Mouse (Mus musculus) midbrain, embryonic 10.5 days (tissue): ENCODE measurements around the gene Tmem170b. TPM values are rescaled to one million over a fixed set of nuclear protein-coding genes. Genes with fewer than 3 reads are reported as not detected.

Experiments
- DNase-seq: peaks from one replicate; pipeline ENCODE4 v3.0.0-alpha.2; 2017; ENCODE audit warnings: low spot score
- H3K27ac ChIP-seq: fragments of 300-500 bp; sonication (generic); replicated peaks from 2 replicates; pipeline ENCODE4 v1.5.1; 2016; ENCODE audit warnings: mild to moderate bottlenecking
- H3K27me3 ChIP-seq: fragments of 300-500 bp; sonication (generic); 2 replicates; pipeline ENCODE4 v1.6.1; 2016; ENCODE audit warnings: low read depth, mild to moderate bottlenecking; ENCODE audit not compliant: poor library complexity, severe bottlenecking
- H3K36me3 ChIP-seq: fragments of 300-500 bp; sonication (generic); 2 replicates; pipeline ENCODE4 v1.6.1; 2016; ENCODE audit warnings: mild to moderate bottlenecking, moderate library complexity
- H3K4me1 ChIP-seq: fragments of 300-500 bp; sonication (generic); 2 replicates; pipeline ENCODE4 v1.6.1; 2016
- H3K4me3 ChIP-seq: fragments of 300-500 bp; sonication (generic); 2 replicates; pipeline ENCODE4 v1.5.1; 2016; ENCODE audit warnings: mild to moderate bottlenecking, moderate library complexity
- H3K9me3 ChIP-seq: fragments of 300-500 bp; sonication (generic); replicated peaks from 2 replicates; pipeline ENCODE4 v1.6.1; 2016; ENCODE audit warnings: mild to moderate bottlenecking
- WGBS: fragments of 180-500 bp; shearing (Covaris S2); methylation state at CpG from one replicate; pipeline ENCODE4 v1.1.7; 2016; 5-methylcytosine and 5-hydroxymethylcytosine counted together
- polyA plus RNA-seq: library from polyadenylated mRNA; unstranded; fragments of >200 nt; fragmentation: Nextera tagmentation; extraction: Ambion mirVana; gene quantifications from 2 replicates; pipeline ENCODE4 v1.2.1, GENCODE M21; 2016

Tmem170b gene
- polyA plus RNA-seq, 1 experiment from 2014 or later = 13.4 TPM

DNA sequence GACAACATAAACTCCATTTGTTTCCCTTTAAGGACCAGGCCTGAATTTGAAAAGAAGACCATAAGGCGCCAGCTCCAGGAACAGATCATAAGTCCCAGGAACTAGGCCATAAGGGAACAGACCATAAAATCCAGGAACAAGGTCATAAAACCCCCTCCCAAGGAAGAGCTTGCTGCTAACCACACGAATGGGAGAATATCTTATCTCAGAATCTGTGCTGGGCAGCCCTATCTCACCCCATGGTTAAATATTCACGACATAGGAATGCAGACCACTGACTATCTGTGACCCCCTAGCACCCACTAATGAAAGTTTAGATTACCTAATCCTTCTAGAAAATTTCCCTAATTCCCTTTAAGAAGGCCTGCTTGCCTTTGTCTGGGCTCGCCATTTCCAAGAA is 20.8 kb upstream of the Tmem170b start:
- WGBS = 94% methylated on average over 4 of the region's 4 CpGs
- DNase-seq = no peak
- Histone ChIP-seq H3K9me3 (no peaks in the 10 kb centered on the region), H3K4me3 (no peak overlapping the region), H3K4me1 (peaks cover 4% of the 10 kb centered on the region; the same call in 1 of the 2 replicates), H3K27ac (no peak overlapping the region), H3K27me3 (no peaks in the 10 kb centered on the region), H3K36me3 (no peaks in the 10 kb centered on the region)

DNA sequence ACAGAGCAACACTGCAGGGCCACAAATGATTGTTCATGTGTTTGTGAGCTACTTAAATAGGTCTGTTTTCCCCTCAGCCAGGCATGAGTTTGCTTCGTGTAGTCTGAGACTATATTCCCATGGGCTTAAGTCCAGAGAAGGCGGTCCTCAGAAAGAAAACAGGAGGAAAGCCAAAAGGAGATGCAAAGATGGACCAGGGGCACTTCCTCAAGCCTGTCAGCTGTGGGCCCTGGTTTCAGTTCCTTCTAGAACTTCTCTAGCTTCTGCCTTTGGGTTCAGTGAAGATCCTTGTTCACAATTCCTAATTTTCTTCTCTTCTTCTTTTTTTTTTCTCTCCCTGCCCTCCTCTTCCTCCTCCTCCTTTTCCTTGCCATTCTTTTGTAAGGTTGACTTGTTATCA is 9.0 kb upstream of the Tmem170b start:
- 77% methylated on average over 2 of the region's 2 CpGs for WGBS
- H3K36me3 ChIP-seq = no peaks in the 10 kb centered on the region
- no peak overlapping the region for H3K4me3 ChIP-seq
- no peaks in the 10 kb centered on the region for H3K9me3 ChIP-seq
- H3K27me3 ChIP-seq = peaks cover 2% of the 10 kb centered on the region
- H3K27ac ChIP-seq = no peak overlapping the region
- no peaks in the 10 kb centered on the region for H3K4me1 ChIP-seq
- DNase-seq = no peak

DNA sequence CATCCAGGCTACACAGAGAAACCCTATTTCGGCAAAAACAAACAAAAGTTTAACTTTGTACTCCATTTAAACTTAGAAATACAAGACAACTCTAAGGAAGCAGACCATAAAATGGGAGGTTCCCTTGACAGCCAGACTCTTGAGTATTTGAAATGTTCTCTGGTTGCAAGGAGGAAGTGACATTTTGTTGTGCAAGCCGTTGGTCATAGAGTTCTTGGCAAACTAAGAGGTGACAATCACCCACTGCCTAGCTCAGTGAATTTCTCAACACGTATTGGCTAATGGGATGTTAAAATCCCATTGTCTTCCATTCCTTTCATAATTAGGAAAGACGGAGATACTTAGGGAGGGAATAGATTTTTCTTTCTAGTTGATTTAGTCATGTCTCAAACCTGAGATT is 5.7 kb upstream of the Tmem170b start:
- no peak overlapping the region for H3K27ac ChIP-seq
- WGBS = 81% methylated on average over 4 of the region's 4 CpGs

DNA sequence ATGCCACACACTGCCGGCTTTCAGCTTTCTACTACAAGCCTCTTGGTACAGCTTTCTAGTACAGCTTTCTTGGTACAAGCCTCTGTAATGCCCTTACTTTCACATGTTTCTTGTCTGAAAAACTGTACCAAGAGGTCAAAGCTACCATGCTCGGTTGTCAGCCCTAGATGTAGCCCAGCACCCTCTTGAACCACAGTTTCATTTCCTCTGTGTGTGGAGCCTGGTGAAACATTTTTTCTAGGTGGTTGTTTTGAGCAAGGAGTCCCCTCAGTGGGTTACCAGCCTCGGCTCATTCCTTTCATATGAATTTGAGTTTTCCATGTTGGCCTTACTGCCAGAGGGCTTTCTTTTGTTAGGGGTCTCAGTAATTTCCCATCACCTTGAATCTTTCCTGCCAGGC is 4.7 kb upstream of the Tmem170b start:
- WGBS = 79% methylated on average over 3 of the region's 3 CpGs

More for the DNA sequence above, 5.7 kb upstream of the Tmem170b start:
- no peak overlapping the region for H3K4me3 ChIP-seq
- H3K9me3 ChIP-seq = no peaks in the 10 kb centered on the region
- no peaks in the 10 kb centered on the region for H3K36me3 ChIP-seq
- no peak for DNase-seq
- H3K4me1 ChIP-seq = peaks cover 4% of the 10 kb centered on the region; the same call in 1 of the 2 replicates
- peaks cover 13% of the 10 kb centered on the region for H3K27me3 ChIP-seq

DNA sequence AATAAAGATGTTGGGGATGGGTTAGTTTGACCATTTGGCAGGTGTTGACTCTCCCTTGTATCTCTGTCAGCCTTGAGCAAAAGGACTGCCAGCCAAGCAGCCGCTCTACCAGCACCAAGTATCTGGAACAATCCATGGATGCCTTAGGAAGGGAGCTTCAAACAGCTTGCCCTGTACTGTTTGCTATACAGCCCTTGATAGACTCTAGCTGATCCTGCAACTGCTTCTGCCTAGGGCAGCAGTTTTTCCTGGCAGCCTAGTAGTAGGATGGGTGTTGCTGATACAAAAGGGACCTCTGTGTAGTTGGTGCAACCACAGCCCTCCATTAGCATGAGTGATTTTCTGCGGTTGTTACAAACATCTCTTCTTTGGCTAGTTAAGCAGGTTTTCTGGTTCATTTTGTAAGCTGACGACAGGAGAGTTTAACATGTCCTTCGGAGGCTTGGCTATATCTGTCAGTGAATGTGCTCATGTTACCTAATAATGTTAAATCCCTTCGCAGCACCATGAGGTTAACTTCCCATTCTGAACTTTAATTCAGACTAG is 1.7 kb upstream of the Tmem170b start:
- Histone ChIP-seq H3K27ac (no peak overlapping the region), H3K4me3 (no peak overlapping the region), H3K36me3 (no peaks in the 10 kb centered on the region), H3K27me3 (peaks cover 13% of the 10 kb centered on the region), H3K4me1 (peaks cover 27% of the 10 kb centered on the region), H3K9me3 (no peaks in the 10 kb centered on the region)
- DNase-seq = no peak
- WGBS = 87% methylated on average over 5 of the region's 5 CpGs

More for the DNA sequence above, 4.7 kb upstream of the Tmem170b start:
- Histone ChIP-seq H3K9me3 (no peaks in the 10 kb centered on the region), H3K4me1 (peaks cover 7% of the 10 kb centered on the region; the same call in 1 of the 2 replicates), H3K27ac (no peak overlapping the region), H3K4me3 (no peak overlapping the region), H3K27me3 (peaks cover 13% of the 10 kb centered on the region), H3K36me3 (no peaks in the 10 kb centered on the region)
- DNase-seq = no peak

DNA sequence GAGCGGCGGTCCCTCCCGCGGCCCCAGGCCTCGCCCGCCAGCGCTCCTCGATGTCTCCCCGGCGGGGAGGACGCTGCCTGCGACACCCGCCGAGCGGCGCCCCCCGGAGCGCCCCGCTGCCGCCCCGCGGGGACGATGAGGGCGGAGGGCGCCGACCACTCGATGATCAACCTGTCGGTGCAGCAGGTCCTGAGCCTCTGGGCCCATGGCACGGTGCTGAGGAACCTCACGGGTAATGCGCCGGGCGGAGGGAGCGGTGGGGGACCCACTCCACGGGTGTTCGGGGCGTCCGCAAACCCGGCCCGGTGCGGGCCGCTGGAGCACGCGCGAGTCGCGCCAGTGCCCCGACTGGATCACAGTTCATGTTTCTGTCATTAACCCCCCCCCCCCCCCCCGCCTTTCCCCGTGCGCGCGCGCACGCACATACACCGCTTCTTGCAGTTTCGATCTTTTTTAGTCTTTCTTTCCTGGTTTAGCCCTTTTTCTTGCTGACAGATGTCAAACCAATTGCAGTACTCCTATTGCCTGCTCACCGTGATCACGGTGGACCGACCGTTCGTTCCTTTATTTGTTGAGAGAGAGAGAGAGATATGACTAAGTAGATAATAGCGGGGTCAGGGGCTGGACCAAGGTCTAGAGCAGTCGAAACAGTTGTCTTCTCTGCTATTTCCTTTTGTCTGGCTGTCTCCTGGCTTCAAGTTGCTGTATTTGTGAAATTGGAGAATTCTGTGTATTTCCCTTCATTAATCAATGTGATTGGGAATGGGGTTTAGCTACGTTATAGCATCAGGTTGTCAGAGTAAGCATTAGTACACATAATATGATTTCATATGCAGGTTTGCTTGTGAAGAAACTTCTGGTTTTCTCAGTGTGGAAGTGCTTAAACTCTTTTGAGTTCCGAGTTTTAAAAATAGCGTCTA is 634 bp downstream of the Tmem170b start:
- DNase-seq = peak; percentile 58
- Histone ChIP-seq H3K27ac (peak overlapping the region; percentile 95), H3K9me3 (no peaks in the 10 kb centered on the region), H3K27me3 (peaks cover 13% of the 10 kb centered on the region), H3K4me3 (peak overlapping the region; percentile 82), H3K4me1 (peaks cover 27% of the 10 kb centered on the region), H3K36me3 (no peaks in the 10 kb centered on the region)
- 3% methylated on average over 63 of the region's 67 CpGs for WGBS

DNA sequence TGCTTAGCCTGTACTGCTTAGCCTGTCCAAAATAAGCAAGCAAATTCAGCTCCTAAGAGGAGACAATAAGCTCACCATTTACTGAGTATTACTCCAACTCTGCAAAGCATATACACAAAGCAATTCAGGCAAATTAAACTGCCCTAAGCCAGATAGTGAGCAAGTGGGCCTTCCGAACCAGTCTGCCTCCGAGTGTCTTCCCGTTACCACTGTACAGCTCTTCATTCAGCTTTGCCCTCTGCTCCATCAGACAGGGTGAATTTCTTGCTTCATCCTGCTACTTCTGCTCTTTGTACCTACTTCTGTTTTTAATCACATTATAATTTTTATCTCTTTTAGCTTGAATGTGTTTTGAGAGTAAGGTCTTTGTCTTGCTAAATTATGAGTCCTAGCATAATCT is 1.9 kb downstream of the Tmem170b start:
- WGBS = 87% methylated on average over 3 of the region's 3 CpGs
- no peaks in the 10 kb centered on the region for H3K9me3 ChIP-seq
- H3K4me3 ChIP-seq = peak overlapping the region; percentile 82
- peaks cover 30% of the 10 kb centered on the region for H3K4me1 ChIP-seq
- no peaks in the 10 kb centered on the region for H3K36me3 ChIP-seq
- 0 out of 2 replicates have a peak, but pooled peaks cover 4% of the 10 kb centered on the region for H3K27me3 ChIP-seq
- H3K27ac ChIP-seq = no peak overlapping the region
- DNase-seq = no peak

DNA sequence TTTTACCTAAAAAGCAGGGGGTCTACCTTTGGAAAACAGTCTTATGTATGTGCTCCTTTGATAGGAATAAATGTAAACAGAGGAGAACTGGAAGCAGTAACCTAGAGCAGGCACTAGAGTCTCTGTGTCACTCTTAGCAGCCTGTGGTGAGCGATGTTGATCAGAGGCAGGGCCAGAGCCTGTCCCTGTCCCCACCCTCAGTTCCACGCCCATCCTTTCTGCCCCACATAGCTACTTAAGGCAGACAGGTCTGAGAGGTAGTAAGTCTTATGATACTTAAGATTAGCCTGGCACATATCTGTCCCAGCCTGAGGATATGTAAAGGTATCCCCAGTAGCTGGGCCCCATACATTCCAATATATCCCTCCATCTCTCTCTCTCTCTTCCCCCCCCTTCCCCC is 2.9 kb downstream of the Tmem170b start:
- no peaks in the 10 kb centered on the region for H3K9me3 ChIP-seq
- H3K4me3 ChIP-seq = no peak overlapping the region
- 63% methylated on average over 2 of the region's 2 CpGs for WGBS
- DNase-seq = no peak
- no peak overlapping the region for H3K27ac ChIP-seq
- peaks cover 30% of the 10 kb centered on the region for H3K4me1 ChIP-seq
- 0 out of 2 replicates have a peak, but pooled peaks cover 4% of the 10 kb centered on the region for H3K27me3 ChIP-seq
- H3K36me3 ChIP-seq = no peaks in the 10 kb centered on the region

DNA sequence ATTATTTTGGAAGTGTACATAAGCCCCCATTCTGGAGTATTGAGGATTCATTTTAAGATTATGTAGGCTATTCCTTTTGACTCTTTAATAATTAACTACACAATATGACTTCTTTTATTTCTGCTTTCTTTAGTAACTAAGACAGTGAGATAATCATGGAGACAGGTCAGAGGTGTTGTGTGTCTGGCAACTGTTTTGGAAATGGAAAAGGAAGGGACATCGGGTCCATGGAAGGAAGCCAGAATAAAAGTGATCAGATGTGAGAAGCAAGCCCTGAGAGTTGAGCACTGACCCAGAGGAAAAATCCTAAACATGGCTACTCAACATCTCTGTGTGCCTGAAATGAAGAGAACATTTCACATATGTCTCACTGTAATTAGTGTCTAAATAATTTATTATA is 5.3 kb downstream of the Tmem170b start:
- Histone ChIP-seq H3K27ac (no peak overlapping the region), H3K36me3 (no peaks in the 10 kb centered on the region)
- 94% methylated on average over 1 of the region's 1 CpGs for WGBS

DNA sequence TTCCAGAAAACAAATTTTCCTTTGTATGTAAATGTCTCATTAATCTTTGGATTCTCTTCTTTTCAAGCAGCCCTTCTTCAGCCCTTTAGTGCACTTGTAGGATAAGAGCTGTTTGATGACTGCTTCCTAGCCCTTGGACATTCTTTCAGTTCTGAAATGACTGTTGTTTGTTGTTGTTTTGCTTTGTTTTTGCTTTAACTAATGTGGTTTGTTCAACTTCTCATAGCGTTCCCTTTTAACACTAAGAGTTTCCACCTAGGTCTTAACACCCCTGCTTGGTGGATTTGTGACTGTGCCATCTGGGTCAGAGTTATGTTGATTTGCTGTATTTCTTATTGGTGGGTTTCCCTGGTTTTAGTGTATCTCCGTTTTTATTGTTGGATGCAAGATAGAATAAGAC is 8.8 kb downstream of the Tmem170b start:
- WGBS = 80% methylated on average over 2 of the region's 2 CpGs
- Histone ChIP-seq H3K9me3 (no peaks in the 10 kb centered on the region), H3K36me3 (no peaks in the 10 kb centered on the region), H3K4me3 (no peak overlapping the region), H3K27ac (no peak overlapping the region), H3K4me1 (peaks cover 11% of the 10 kb centered on the region), H3K27me3 (no peaks in the 10 kb centered on the region)
- DNase-seq = no peak

More for the DNA sequence above, 5.3 kb downstream of the Tmem170b start:
- no peak for DNase-seq
- H3K27me3 ChIP-seq = no peaks in the 10 kb centered on the region
- no peaks in the 10 kb centered on the region for H3K9me3 ChIP-seq
- no peak overlapping the region for H3K4me3 ChIP-seq
- peaks cover 30% of the 10 kb centered on the region for H3K4me1 ChIP-seq

DNA sequence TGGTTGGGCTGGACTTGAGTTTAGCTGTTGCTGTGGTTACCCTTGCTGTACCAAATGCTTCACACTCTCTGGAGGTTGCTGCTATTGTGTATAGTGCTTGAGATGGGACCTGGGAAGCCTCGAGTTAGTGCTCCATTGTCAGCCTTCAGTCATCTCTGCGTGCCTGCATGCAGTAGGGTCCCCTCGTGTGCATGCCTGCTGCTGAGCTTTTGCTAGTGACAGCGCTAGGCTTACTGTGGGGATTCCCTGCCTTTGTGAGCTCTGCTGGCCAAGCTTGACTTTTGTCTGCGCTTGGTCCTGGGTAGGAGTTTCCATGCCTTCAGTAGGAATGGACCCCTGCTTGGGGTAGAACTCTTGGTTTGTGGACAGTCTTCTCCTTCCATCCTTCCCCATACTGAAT is 9.3 kb downstream of the Tmem170b start:
- DNase-seq = no peak
- no peaks in the 10 kb centered on the region for H3K9me3 ChIP-seq
- no peak overlapping the region; the same call in 1 of the 2 replicates for H3K27ac ChIP-seq
- H3K27me3 ChIP-seq = no peaks in the 10 kb centered on the region
- H3K4me1 ChIP-seq = peaks cover 11% of the 10 kb centered on the region
- H3K4me3 ChIP-seq = no peak overlapping the region
- 33% methylated on average over 5 of the region's 5 CpGs for WGBS
- no peaks in the 10 kb centered on the region for H3K36me3 ChIP-seq

DNA sequence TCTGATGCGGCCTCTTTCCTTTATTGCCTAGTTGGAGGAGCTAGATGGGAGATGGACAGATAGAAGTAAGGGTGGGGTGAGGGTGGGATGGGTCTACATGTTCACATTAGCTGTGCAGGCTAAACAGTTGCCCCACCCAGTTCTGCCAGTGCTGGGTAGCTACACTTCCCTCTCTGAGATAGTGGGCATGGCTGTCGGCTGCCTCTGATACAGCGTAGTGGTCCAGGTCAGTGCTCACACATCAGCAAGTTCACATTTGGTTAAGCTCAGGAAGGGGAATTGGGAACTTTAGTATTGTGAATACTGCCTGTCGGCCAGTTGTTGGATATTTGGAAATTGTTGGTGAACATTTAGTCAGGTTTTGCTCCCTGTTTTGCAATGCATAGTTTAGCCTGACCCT is 13.8 kb downstream of the Tmem170b start:
- no peaks in the 10 kb centered on the region for H3K9me3 ChIP-seq
- no peak overlapping the region for H3K27ac ChIP-seq
- no peaks in the 10 kb centered on the region for H3K36me3 ChIP-seq
- H3K27me3 ChIP-seq = no peaks in the 10 kb centered on the region
- H3K4me3 ChIP-seq = no peak overlapping the region
- WGBS = 91% methylated on average over 4 of the region's 4 CpGs
- no peak for DNase-seq
- H3K4me1 ChIP-seq = peaks cover 8% of the 10 kb centered on the region

DNA sequence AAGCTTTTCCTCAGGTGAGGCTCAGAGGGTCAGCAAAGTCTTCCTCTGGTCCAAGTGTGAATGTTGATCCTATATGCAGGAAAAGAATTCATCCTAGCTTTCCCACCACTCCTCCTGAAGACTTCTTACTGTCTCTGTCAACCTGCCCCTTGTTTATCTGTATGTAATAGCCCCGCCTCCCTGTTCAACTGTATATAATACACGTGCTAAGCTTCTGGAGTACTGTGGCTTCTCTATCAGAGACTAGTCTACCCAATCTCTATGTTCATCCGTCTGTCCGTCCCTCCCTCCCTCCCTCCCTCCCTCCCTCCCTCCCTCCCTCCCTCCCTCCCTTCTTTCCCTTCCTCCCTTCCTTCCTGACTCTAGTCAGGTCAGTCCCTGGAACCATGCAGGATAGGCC is 14.4 kb downstream of the Tmem170b start:
- WGBS = 92% methylated on average over 4 of the region's 4 CpGs
- H3K9me3 ChIP-seq = no peaks in the 10 kb centered on the region
- no peak for DNase-seq

More for the DNA sequence above, 14.4 kb downstream of the Tmem170b start:
- Histone ChIP-seq H3K27me3 (no peaks in the 10 kb centered on the region), H3K4me1 (peaks cover 3% of the 10 kb centered on the region), H3K4me3 (no peak overlapping the region), H3K36me3 (no peaks in the 10 kb centered on the region), H3K27ac (no peak overlapping the region)
